Mouse (Mus musculus) common myeloid progenitor, adult 5-6 weeks (primary cell): ENCODE measurements at regions not wholly inside any gene's neighbourhood (a gene's known extent, or its start where the extent isn't known, plus 50 kb on each side); places are given as distances from the start of the nearest gene placed in this dataset.

ENCODE experiments used
- ATAC-seq: replicated peaks from 2 replicates; pipeline ENCODE4 v1.8.0; 2016; ENCODE audit warnings: low read depth, mild to moderate bottlenecking, moderate TSS enrichment, inconsistent platforms; ENCODE audit not compliant: poor library complexity, severe bottlenecking

- ATAC-seq, result no peak
Measured at GRCm38 (mm10) chr2:131683734-131684133, 121.7 kb upstream of the Adra1d start.

- ATAC-seq, result no peak
Measured at GRCm38 (mm10) chr2:131678484-131678883, 116.4 kb upstream of the Adra1d start.

GRCm38 (mm10) chr2:131676736-131677135, 114.7 kb upstream of the Adra1d start:
- ATAC-seq, result no peak

GRCm38 (mm10) chr2:131674872-131675271, 112.8 kb upstream of the Adra1d start:
- no peak for ATAC-seq

GRCm38 (mm10) chr2:131673351-131673750, 111.3 kb upstream of the Adra1d start:
- ATAC-seq, result no peak

GRCm38 (mm10) chr2:131672646-131673045, 110.6 kb upstream of the Adra1d start:
- ATAC-seq, result no peak

- ATAC-seq, result no peak
Measured at GRCm38 (mm10) chr2:131672223-131672622, 110.1 kb upstream of the Adra1d start.

GRCm38 (mm10) chr2:131670876-131671275, 108.8 kb upstream of the Adra1d start:
- no peak for ATAC-seq

- ATAC-seq, result no peak
Measured at GRCm38 (mm10) chr2:131667874-131668273, 105.8 kb upstream of the Adra1d start.

- no peak for ATAC-seq
Measured at GRCm38 (mm10) chr2:131666841-131667364, 104.8 kb upstream of the Adra1d start.

GRCm38 (mm10) chr2:131664575-131664974, 102.5 kb upstream of the Adra1d start:
- ATAC-seq, result no peak

- ATAC-seq, result no peak
Measured at GRCm38 (mm10) chr2:131663199-131663809, 101.2 kb upstream of the Adra1d start.

- no peak for ATAC-seq
Measured at GRCm38 (mm10) chr2:131652197-131652596, 90.1 kb upstream of the Adra1d start.

- no peak for ATAC-seq
Measured at GRCm38 (mm10) chr2:131650611-131651153, 88.6 kb upstream of the Adra1d start.

GRCm38 (mm10) chr2:131644166-131644858, 82.2 kb upstream of the Adra1d start:
- ATAC-seq, result no peak

GRCm38 (mm10) chr2:131642456-131642855, 80.4 kb upstream of the Adra1d start:
- ATAC-seq, result no peak

GRCm38 (mm10) chr2:131638996-131639605, 77.0 kb upstream of the Adra1d start:
- no peak for ATAC-seq

GRCm38 (mm10) chr2:131635791-131636190, 73.7 kb upstream of the Adra1d start:
- ATAC-seq, result no peak

GRCm38 (mm10) chr2:131617916-131618315, 55.8 kb upstream of the Adra1d start:
- no peak for ATAC-seq

GRCm38 (mm10) chr2:131612486-131612885, 50.4 kb upstream of the Adra1d start:
- ATAC-seq, result no peak
